Mouse (Mus musculus): ENCODE data around the gene Jag2. TPM values are rescaled to one million over a fixed set of nuclear protein-coding genes. Genes with fewer than 3 reads are reported as not detected.

The Jag2 gene
- total RNA-seq, 1 experiment: 54.1 TPM

GRCm38 (mm10) chr12:112917486-112917885 lies 12.1 kb downstream of the Jag2 start:
- Histone ChIP-seq H3K9ac (ENCODE audit: insufficient read depth, low read depth, low read length, poor library complexity, severe bottlenecking) (no peak overlapping the region), H3K4me1 (ENCODE audit: control insufficient read depth in 2 of 2, insufficient read depth in 2 of 2, low read length in 2 of 2, poor library complexity in 1 of 2) (no peaks in the 10 kb centered on the region), H3K27ac (ENCODE audit: insufficient read depth, low read depth, low read length, poor library complexity, severe bottlenecking) (no peak overlapping the region), H3K4me3 (ENCODE audit: insufficient read depth in 1 of 2, low read depth in 1 of 2, low read length in 2 of 2, poor library complexity in 1 of 2, severe bottlenecking in 1 of 2) (no peak overlapping the region), H3K9me3 (ENCODE audit: control insufficient read depth, insufficient read depth, low read depth, low read length) (no peaks in the 10 kb centered on the region), H3K36me3 (ENCODE audit: control insufficient read depth, insufficient read depth, low read length, poor library complexity, severe bottlenecking) (peaks cover 16% of the 10 kb centered on the region; the same call in 1 of the 2 replicates)
- in situ Hi-C loops (cut with MboI; ENCODE audit: low sequenced_read_pairs in 2 of 2, unreplicated experiment in 2 of 2): no loop called here
- no peak for DNase-seq (ENCODE audit: low read depth, low spot score)
- TF ChIP-seq HCFC1 (IDR thresholded peaks at IDR 0.05; ENCODE audit: borderline replicate concordance, insufficient read depth, low read length) (no peak), ZC3H11A (IDR thresholded peaks at IDR 0.05; ENCODE audit: borderline replicate concordance, low read depth, low read length) (no peak), MAFK (IDR thresholded peaks at IDR 0.05; ENCODE audit: insufficient read depth, low read depth, low read length) (no peak), CHD2 (IDR thresholded peaks at IDR 0.05; ENCODE audit: low read depth, low read length) (no peak), ZNF384 (IDR thresholded peaks at IDR 0.05; ENCODE audit: low read depth, low read length) (no peak)

GRCm38 (mm10) chr12:112916698-112917400 lies 12.7 kb downstream of the Jag2 start:
- Histone ChIP-seq H3K27ac (ENCODE audit: insufficient read depth, low read depth, low read length, poor library complexity, severe bottlenecking) (no peak overlapping the region), H3K9me3 (ENCODE audit: control insufficient read depth, insufficient read depth, low read depth, low read length) (no peaks in the 10 kb centered on the region), H3K4me1 (ENCODE audit: control insufficient read depth in 2 of 2, insufficient read depth in 2 of 2, low read length in 2 of 2, poor library complexity in 1 of 2) (no peaks in the 10 kb centered on the region), H3K9ac (ENCODE audit: insufficient read depth, low read depth, low read length, poor library complexity, severe bottlenecking) (no peak overlapping the region), H3K4me3 (ENCODE audit: insufficient read depth in 1 of 2, low read depth in 1 of 2, low read length in 2 of 2, poor library complexity in 1 of 2, severe bottlenecking in 1 of 2) (no peak overlapping the region), H3K36me3 (ENCODE audit: control insufficient read depth, insufficient read depth, low read length, poor library complexity, severe bottlenecking) (peaks cover 19% of the 10 kb centered on the region; the same call in 1 of the 2 replicates)
- in situ Hi-C loops (cut with MboI; ENCODE audit: low sequenced_read_pairs in 2 of 2, unreplicated experiment in 2 of 2): no loop called here
- no peak for TF ChIP-seq MAFK (IDR thresholded peaks at IDR 0.05; ENCODE audit: insufficient read depth, low read depth, low read length)
- TF ChIP-seq HCFC1 (IDR thresholded peaks at IDR 0.05; ENCODE audit: borderline replicate concordance, insufficient read depth, low read length): no peak
- no peak for DNase-seq (ENCODE audit: low read depth, low spot score)

- H3K9me3 ChIP-seq (ENCODE audit: control insufficient read depth, insufficient read depth, low read depth, low read length): no peaks in the 10 kb centered on the region
- no peaks in the 10 kb centered on the region for H3K4me1 ChIP-seq (ENCODE audit: control insufficient read depth in 2 of 2, insufficient read depth in 2 of 2, low read length in 2 of 2, poor library complexity in 1 of 2)
- no peak for DNase-seq (ENCODE audit: low read depth, low spot score)
- H3K36me3 ChIP-seq (ENCODE audit: control insufficient read depth, insufficient read depth, low read length, poor library complexity, severe bottlenecking): peaks cover 30% of the 10 kb centered on the region; the same call in 1 of the 2 replicates
- H3K4me3 ChIP-seq (ENCODE audit: insufficient read depth in 1 of 2, low read depth in 1 of 2, low read length in 2 of 2, poor library complexity in 1 of 2, severe bottlenecking in 1 of 2): no peak overlapping the region
- no peak overlapping the region for H3K27ac ChIP-seq (ENCODE audit: insufficient read depth, low read depth, low read length, poor library complexity, severe bottlenecking)
- no peak overlapping the region for H3K9ac ChIP-seq (ENCODE audit: insufficient read depth, low read depth, low read length, poor library complexity, severe bottlenecking)
- TF ChIP-seq CHD2 (IDR thresholded peaks at IDR 0.05; ENCODE audit: low read depth, low read length) (no peak), ZNF384 (IDR thresholded peaks at IDR 0.05; ENCODE audit: low read depth, low read length) (no peak), HCFC1 (IDR thresholded peaks at IDR 0.05; ENCODE audit: borderline replicate concordance, insufficient read depth, low read length) (no peak), ZC3H11A (IDR thresholded peaks at IDR 0.05; ENCODE audit: borderline replicate concordance, low read depth, low read length) (no peak), MAFK (IDR thresholded peaks at IDR 0.05; ENCODE audit: insufficient read depth, low read depth, low read length) (no peak)
- in situ Hi-C loops (cut with MboI; ENCODE audit: low sequenced_read_pairs in 2 of 2, unreplicated experiment in 2 of 2): no loop called here
These were observed 14.0 kb downstream of the Jag2 start for GRCm38 (mm10) chr12:112915587-112915986.

- H3K4me3 ChIP-seq (ENCODE audit: insufficient read depth in 1 of 2, low read depth in 1 of 2, low read length in 2 of 2, poor library complexity in 1 of 2, severe bottlenecking in 1 of 2): no peak overlapping the region
- no peaks in the 10 kb centered on the region for H3K9me3 ChIP-seq (ENCODE audit: control insufficient read depth, insufficient read depth, low read depth, low read length)
- TF ChIP-seq MAFK (IDR thresholded peaks at IDR 0.05; ENCODE audit: insufficient read depth, low read depth, low read length) (no peak), CHD2 (IDR thresholded peaks at IDR 0.05; ENCODE audit: low read depth, low read length) (no peak), ZNF384 (IDR thresholded peaks at IDR 0.05; ENCODE audit: low read depth, low read length) (no peak), HCFC1 (IDR thresholded peaks at IDR 0.05; ENCODE audit: borderline replicate concordance, insufficient read depth, low read length) (no peak), ZC3H11A (IDR thresholded peaks at IDR 0.05; ENCODE audit: borderline replicate concordance, low read depth, low read length) (no peak)
- H3K9ac ChIP-seq (ENCODE audit: insufficient read depth, low read depth, low read length, poor library complexity, severe bottlenecking): no peak overlapping the region
- in situ Hi-C loops (cut with MboI; ENCODE audit: low sequenced_read_pairs in 2 of 2, unreplicated experiment in 2 of 2): no loop called here
- peaks cover 0 to 2% of the 10 kb centered on the region in 2 experiments; a peak in 1 of 4 replicates for H3K4me1 ChIP-seq (ENCODE audit: control insufficient read depth in 2 of 2, insufficient read depth in 2 of 2, low read length in 2 of 2, poor library complexity in 1 of 2)
- H3K27ac ChIP-seq (ENCODE audit: insufficient read depth, low read depth, low read length, poor library complexity, severe bottlenecking): no peak overlapping the region
- no peak for DNase-seq (ENCODE audit: low read depth, low spot score)
- H3K36me3 ChIP-seq (ENCODE audit: control insufficient read depth, insufficient read depth, low read length, poor library complexity, severe bottlenecking): peaks cover 35% of the 10 kb centered on the region; the same call in 1 of the 2 replicates
These were observed 15.0 kb downstream of the Jag2 start for GRCm38 (mm10) chr12:112914527-112914926.

Measured in ES-E14 (cell line).